Mouse (Mus musculus) forebrain, embryonic 10.5 days (tissue): ENCODE results near the gene Nmt1. TPM values are rescaled to one million over a fixed set of nuclear protein-coding genes. Genes with fewer than 3 reads are reported as not detected.
A peak's percentile ranks its signal among the peaks of the same experiment; 100 is the strongest.

Experiments used
- DNase-seq: peaks from one replicate; pipeline ENCODE4 v3.0.0-alpha.2; 2017; ENCODE audit warnings: low spot score; ENCODE audit errors: extremely low spot score
- H3K27ac ChIP-seq: fragments of 300-500 bp; sonication (generic); 2 replicates; pipeline ENCODE4 v1.5.1; 2016; ENCODE audit warnings: mild to moderate bottlenecking
- H3K27me3 ChIP-seq: fragments of 300-500 bp; sonication (generic); 2 replicates; pipeline ENCODE4 v1.6.1; 2016; ENCODE audit warnings: mild to moderate bottlenecking; ENCODE audit not compliant: poor library complexity, severe bottlenecking
- H3K36me3 ChIP-seq: fragments of 300-500 bp; sonication (generic); replicated peaks from 2 replicates; pipeline ENCODE4 v1.6.1; 2016; ENCODE audit warnings: mild to moderate bottlenecking, moderate library complexity
- H3K4me1 ChIP-seq: fragments of 300-500 bp; sonication (generic); 2 replicates; pipeline ENCODE4 v1.6.1; 2016
- H3K4me3 ChIP-seq: fragments of 300-500 bp; sonication (generic); 2 replicates; pipeline ENCODE4 v1.5.1; 2016; ENCODE audit warnings: mild to moderate bottlenecking, moderate library complexity
- H3K9me3 ChIP-seq: fragments of 300-500 bp; sonication (generic); 2 replicates; pipeline ENCODE4 v1.6.1; 2016; ENCODE audit warnings: mild to moderate bottlenecking, moderate library complexity
- WGBS: fragments of 180-500 bp; shearing (Covaris S2); methylation state at CpG from one replicate; pipeline ENCODE4 v1.1.7; 2016; 5-methylcytosine and 5-hydroxymethylcytosine counted together
- polyA plus RNA-seq: library from polyadenylated mRNA; unstranded; fragments of >200 nt; fragmentation: Nextera tagmentation; extraction: Ambion mirVana; gene quantifications from 2 replicates; pipeline ENCODE4 v1.2.1, GENCODE M21; 2016

Gene Nmt1
- polyA plus RNA-seq, 1 experiment from 2014 or later: 62.4 TPM

DNA sequence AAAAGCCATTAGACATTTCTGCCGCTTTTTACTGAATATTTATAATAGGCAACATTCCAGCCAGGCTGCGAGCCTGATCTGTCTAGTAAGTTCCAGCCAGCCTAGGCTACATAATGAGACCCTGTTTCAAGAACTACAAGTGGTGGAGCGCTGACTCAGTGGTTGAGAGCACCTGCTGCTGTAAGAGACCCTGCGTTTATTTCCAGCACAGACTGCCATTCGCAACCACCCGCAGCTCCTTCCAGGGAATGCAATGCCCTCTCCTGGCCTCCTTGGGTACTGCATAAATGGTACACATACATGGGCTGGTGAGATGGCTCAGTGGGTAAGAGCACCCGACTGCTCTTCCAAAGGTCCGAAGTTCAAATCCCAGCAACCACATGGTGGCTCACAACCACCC lies 18.8 kb upstream of the Nmt1 start:
- WGBS: 92% methylated on average over 8 of the region's 8 CpGs
- Histone ChIP-seq H3K36me3 (peaks cover 95% of the 10 kb centered on the region), H3K4me1 (peaks cover 19% of the 10 kb centered on the region), H3K27me3 (no peaks in the 10 kb centered on the region), H3K4me3 (no peak overlapping the region), H3K27ac (no peak overlapping the region), H3K9me3 (no peaks in the 10 kb centered on the region)
- DNase-seq: no peak

DNA sequence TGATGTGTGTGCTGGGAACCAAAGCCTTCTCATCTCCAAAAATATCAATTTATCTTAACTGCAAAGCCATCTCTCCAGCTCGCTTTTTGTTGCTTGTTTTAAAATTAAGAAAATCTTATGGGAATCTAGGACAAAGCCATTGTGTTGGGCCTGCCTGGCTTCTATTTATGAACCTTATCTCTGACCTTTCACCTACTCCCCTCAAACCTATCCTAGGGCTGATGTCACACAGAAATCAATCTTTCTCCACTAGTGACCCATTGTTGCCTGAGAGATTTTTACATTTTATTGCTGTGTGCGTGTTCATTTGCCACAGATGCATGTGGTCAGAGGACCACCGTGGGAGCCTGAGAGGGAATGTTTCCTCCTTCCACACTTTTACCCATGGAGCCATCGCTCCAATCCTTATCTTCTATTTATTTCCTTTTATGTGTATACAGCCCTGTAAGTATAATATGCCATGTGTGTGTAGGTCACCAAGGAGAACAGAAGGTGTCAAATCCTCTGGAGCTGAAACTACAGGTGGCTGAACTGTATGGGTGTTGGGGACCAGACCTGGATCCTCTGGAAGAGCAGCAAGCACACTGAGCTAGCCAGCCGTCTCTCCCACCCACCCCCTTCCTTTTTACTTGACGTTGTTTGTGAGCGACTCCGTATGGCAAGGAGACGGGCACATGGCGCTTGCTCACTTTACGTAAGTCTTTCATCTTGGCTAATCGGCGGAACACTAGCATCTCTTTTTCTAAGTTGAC lies 17.4 kb upstream of the Nmt1 start:
- no peak for DNase-seq
- H3K27me3 ChIP-seq: no peaks in the 10 kb centered on the region
- H3K4me1 ChIP-seq: peaks cover 30% of the 10 kb centered on the region
- H3K27ac ChIP-seq: no peak overlapping the region
- 92% methylated on average over 13 of the region's 13 CpGs for WGBS
- H3K36me3 ChIP-seq: peaks cover 93% of the 10 kb centered on the region
- H3K4me3 ChIP-seq: no peak overlapping the region
- no peaks in the 10 kb centered on the region for H3K9me3 ChIP-seq

DNA sequence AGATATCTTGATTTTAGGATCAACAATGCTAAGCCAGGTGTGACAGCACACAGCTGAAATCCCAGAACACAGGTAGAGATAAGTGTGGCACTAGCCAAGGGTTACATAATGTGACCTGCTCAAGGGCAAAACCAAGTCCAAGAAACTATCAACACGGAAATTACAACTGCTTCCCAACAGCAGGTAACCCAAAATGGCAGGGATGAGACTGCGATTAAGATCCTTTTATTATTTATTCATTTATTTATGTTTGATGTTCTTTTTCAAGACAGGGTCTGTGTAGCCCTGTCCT lies 16.8 kb upstream of the Nmt1 start:
- Histone ChIP-seq H3K36me3 (peaks cover 91% of the 10 kb centered on the region), H3K27me3 (no peaks in the 10 kb centered on the region), H3K9me3 (no peaks in the 10 kb centered on the region), H3K4me3 (no peak overlapping the region), H3K4me1 (peaks cover 35% of the 10 kb centered on the region), H3K27ac (no peak overlapping the region)
- WGBS: 97% methylated on average over 2 of the region's 2 CpGs
- DNase-seq: no peak

DNA sequence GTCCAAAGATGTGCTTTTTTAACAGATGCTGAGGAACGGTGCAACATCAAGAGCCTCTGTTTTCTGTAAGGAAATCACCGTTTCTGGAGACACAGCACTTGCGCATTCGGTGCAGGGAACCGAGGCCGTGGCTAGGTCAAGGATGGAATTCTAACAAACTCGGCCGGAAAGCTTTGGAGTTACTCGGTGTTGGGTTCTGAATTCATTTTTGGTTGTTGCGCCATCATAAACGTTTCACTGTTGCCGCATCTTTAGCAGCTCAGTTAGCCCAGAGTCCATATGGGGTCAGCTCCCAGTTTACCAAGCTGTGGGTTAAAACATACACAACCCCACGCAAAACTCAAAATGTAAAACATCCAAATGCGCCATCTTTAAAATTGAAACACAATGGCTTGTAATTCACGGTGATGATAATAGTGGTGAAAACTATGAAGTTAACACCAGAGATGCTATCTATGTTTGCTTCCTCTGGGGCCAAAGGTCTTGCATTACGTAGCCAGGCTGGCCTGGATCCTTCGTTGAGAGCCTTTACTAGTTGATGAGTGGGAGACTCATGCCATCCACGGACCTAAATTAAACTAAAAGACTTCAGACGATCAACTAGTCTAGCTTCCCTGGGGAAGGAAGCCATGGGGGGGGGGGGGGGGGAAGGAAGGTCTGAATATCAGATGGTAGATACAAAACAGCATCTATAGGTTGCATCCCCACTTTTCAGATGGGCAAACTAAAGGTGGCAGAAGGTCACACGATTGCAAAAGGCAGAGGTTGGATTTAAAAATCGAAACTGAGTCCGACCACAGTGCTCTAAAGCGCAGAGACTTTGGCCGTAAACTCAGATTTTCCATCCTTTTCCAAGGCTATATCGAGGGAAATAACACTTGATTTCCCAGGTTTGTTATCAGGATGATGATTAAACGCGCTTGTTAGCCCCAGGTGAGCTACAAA lies 11.8 kb upstream of the Nmt1 start:
- peaks cover 18% of the 10 kb centered on the region for H3K4me1 ChIP-seq
- H3K27me3 ChIP-seq: no peaks in the 10 kb centered on the region
- 52% methylated on average over 27 of the region's 27 CpGs for WGBS
- peak overlapping the region; percentile 61 for H3K4me3 ChIP-seq
- H3K36me3 ChIP-seq: peaks cover 47% of the 10 kb centered on the region
- DNase-seq: no peak
- peak overlapping the region; percentile 92 for H3K27ac ChIP-seq
- no peaks in the 10 kb centered on the region for H3K9me3 ChIP-seq

DNA sequence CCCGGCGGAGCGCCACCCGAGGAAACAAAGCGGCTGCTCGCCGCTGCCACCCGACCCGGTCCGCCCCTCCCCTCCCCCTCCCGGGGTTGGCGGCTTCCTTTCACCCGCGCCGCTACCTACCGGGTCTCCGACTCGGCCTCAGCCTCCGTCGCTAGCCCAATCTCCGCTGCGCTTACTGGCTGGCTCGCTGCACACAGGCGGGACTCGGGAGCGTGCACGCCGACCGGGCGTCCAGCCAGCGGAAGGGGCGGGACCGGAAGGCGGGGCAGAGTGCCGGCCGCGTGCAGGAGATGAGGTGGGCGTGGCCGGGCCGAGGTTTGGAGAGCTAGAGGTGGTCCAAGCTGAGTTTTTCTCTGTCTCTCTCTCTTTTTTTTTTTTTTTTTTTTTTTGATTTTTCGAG lies 11.1 kb upstream of the Nmt1 start:
- H3K27ac ChIP-seq: peak overlapping the region; percentile 92
- H3K9me3 ChIP-seq: no peaks in the 10 kb centered on the region
- H3K27me3 ChIP-seq: no peaks in the 10 kb centered on the region
- DNase-seq: peak; percentile 97
- H3K4me1 ChIP-seq: peaks cover 18% of the 10 kb centered on the region
- H3K4me3 ChIP-seq: peak overlapping the region; percentile 61
- WGBS: under 1% methylated on average over 39 of the region's 41 CpGs
- H3K36me3 ChIP-seq: peaks cover 42% of the 10 kb centered on the region

DNA sequence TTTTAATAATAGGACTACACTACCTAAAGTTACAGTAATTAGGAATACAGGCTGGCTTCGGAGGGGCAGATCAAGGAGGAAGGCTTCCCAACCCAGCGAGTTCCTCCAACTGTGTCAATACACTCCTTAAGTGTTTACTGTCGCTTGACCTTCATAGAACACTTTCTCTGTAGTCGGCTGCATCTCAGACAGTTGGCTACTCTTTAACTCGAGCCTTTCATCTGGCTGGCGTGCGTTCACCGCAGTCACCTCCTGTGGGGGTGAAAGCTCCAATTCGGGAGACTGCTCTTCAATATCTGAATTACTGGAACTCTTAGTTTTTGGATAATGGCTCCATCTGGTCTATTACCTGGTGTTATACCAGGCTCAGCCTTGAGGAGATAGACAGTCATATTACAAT lies 10.3 kb upstream of the Nmt1 start:
- WGBS: 77% methylated on average over 9 of the region's 9 CpGs
- H3K4me1 ChIP-seq: peaks cover 18% of the 10 kb centered on the region
- no peaks in the 10 kb centered on the region for H3K27me3 ChIP-seq
- no peak overlapping the region for H3K27ac ChIP-seq
- H3K4me3 ChIP-seq: no peak overlapping the region
- no peaks in the 10 kb centered on the region for H3K9me3 ChIP-seq
- H3K36me3 ChIP-seq: peaks cover 38% of the 10 kb centered on the region
- DNase-seq: no peak

DNA sequence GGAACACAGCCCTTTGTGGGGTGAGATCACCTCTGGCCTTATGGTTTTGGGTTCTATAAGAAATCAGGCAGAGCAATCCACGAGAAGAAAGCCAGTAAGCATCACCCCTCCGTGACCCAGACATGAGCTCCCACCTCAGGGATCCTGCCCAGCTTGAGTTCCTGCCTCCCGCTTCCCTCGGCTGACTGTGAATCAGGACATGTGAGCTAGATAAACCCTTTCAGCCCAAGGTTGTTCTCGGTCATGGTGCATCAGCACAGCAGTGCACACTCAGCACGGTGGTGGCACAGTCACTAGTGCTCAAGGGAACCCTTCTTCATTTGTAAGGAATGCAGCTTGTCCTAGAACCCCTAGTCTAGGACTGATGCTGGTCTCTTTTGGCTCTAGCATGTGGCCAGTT lies 9.1 kb upstream of the Nmt1 start:
- H3K27me3 ChIP-seq: no peaks in the 10 kb centered on the region
- no peak for DNase-seq
- H3K36me3 ChIP-seq: peaks cover 27% of the 10 kb centered on the region
- no peaks in the 10 kb centered on the region for H3K9me3 ChIP-seq
- peaks cover 18% of the 10 kb centered on the region for H3K4me1 ChIP-seq
- 75% methylated on average over 6 of the region's 6 CpGs for WGBS
- no peak overlapping the region for H3K4me3 ChIP-seq
- H3K27ac ChIP-seq: no peak overlapping the region

DNA sequence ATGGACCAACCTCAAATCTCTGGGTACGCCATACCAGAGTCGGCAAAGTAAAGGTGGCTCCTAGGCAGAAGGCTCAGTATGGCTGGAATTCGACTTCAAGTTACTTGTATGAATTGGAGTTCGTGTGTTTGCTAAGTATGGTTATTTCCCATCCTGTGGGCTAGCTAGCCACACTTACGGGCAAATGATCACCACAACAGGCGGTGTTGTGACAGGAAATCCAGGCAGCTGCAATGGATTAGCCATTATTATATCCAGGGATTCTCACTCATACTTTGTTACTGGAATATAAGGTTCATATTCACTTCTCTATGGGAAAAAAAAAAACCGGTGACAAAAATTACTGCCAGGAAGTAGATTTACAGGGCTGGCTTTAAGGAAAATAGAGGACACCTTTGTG lies 8.7 kb upstream of the Nmt1 start:
- H3K36me3 ChIP-seq: peaks cover 30% of the 10 kb centered on the region
- no peak for DNase-seq
- H3K4me3 ChIP-seq: no peak overlapping the region
- no peak overlapping the region for H3K27ac ChIP-seq
- H3K4me1 ChIP-seq: peaks cover 18% of the 10 kb centered on the region
- H3K27me3 ChIP-seq: no peaks in the 10 kb centered on the region
- 87% methylated on average over 7 of the region's 7 CpGs for WGBS
- H3K9me3 ChIP-seq: no peaks in the 10 kb centered on the region

DNA sequence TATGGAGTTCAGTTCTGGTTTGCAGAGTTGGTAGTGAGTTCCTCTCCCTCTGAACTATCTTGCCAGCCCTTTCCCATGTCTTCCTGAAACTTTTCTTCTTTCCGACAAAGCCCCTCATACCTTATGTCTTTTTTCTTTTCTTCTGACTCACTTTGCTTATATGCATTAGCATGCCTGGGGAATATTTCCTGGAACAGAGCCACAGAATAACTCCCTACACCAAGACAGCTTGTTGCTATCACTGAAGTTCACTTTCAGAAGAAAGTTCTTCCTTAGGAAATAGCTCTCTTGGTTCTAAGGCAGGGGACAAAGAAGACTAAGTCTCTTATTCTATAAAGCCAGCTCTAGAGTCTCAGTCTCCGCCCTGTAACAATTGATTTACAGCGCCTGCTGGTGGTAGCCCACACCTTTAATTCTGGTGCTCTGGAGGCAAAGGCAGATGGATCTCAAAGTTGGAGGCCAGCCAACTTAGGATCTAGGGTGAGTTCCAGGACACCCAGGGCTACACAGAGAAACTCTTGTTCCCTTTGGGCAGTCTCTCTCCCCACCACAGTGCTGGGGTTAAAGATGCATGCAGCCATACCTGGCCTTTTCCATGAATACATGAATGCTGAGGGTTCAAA lies 7.2 kb upstream of the Nmt1 start:
- Histone ChIP-seq H3K4me3 (no peak overlapping the region), H3K27ac (no peak overlapping the region), H3K36me3 (peaks cover 30% of the 10 kb centered on the region), H3K9me3 (no peaks in the 10 kb centered on the region), H3K27me3 (no peaks in the 10 kb centered on the region), H3K4me1 (peaks cover 5% of the 10 kb centered on the region)
- no peak for DNase-seq
- 73% methylated on average over 3 of the region's 3 CpGs for WGBS

DNA sequence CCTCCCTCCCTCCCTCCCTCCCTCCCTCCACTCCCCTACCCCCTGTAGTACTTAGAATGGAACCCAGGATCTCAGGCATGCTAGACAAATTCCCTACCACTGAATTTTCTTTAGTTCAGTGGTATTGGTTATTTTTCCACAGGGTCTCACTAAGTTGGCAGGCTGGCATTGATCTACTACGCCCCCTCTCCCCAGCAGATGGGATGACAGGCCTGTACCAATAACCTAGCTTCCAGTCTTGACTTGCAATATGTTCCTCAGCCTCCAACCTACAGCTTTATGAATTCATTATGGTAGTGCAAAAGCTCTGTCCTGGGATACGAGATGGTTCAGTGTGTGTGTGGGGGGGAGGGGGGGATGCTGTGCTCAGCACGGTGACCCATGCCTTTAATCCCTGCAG lies 4.0 kb upstream of the Nmt1 start:
- DNase-seq: no peak
- H3K27ac ChIP-seq: no peak overlapping the region
- no peak overlapping the region for H3K4me3 ChIP-seq
- H3K4me1 ChIP-seq: peaks cover 11% of the 10 kb centered on the region
- H3K27me3 ChIP-seq: no peaks in the 10 kb centered on the region
- peaks cover 33% of the 10 kb centered on the region for H3K36me3 ChIP-seq
- 88% methylated on average over 3 of the region's 3 CpGs for WGBS
- H3K9me3 ChIP-seq: no peaks in the 10 kb centered on the region

DNA sequence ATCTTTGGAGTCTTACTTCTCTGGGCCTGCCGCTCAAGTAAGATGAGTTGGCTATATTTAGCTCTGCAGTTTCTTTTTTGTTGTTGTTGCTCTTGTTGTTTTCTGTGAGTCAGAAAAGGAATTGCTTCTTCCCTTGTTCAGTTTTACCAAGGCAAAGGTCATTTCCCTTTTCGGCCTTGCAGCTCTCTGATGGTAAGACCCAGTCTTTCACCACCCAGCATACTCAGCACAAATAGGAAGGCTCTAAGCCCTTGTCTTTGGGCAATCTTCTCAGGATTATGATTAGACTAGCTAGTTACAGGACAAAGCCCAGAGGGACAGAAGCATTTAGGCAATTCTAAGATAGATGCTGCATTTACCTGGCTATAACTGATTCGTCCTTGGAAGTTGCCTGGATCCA lies 1.1 kb upstream of the Nmt1 start:
- Histone ChIP-seq H3K4me1 (peaks cover 24% of the 10 kb centered on the region), H3K4me3 (peak overlapping the region; percentile 70), H3K36me3 (peaks cover 36% of the 10 kb centered on the region), H3K27me3 (no peaks in the 10 kb centered on the region), H3K9me3 (no peaks in the 10 kb centered on the region), H3K27ac (no peak overlapping the region; the same call in 1 of the 2 replicates)
- DNase-seq: no peak
- WGBS: 87% methylated on average over 3 of the region's 3 CpGs

DNA sequence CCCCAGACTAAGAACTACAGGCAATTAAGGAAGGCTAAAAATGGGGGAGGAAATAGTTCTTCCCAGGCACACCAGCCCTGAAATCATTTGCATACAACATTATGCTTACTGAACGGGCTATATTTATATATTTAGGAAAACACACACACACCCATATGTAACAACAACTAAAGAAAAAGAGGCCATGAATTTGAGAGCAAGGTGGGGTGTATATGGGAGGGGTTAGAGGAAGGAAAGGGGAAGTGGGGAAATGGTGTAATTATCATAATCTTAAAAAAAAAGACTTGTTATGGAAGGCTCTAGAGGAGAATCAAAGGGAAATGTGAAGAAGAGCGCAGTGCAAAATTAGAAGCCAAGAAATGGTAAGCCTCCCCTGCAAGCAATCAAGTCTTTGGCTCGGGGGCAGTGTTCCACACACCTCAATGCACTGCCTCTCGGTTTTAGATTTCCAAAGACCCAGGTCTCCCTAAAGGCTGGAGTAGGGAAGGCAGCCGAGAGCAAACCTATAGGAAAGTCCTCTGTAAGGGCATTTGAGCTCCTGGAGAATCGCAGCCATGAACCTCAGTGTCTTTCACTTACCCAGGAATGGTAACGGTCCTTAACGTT lies 317 bp upstream of the Nmt1 start:
- H3K27me3 ChIP-seq: no peaks in the 10 kb centered on the region
- H3K4me3 ChIP-seq: peak overlapping the region; percentile 70
- 19% methylated on average over 8 of the region's 8 CpGs for WGBS
- peak overlapping the region; percentile 90 for H3K27ac ChIP-seq
- no peaks in the 10 kb centered on the region for H3K9me3 ChIP-seq
- DNase-seq: no peak
- peaks cover 38% of the 10 kb centered on the region for H3K36me3 ChIP-seq
- peaks cover 24% of the 10 kb centered on the region for H3K4me1 ChIP-seq
